Mouse (Mus musculus) MEL (cell line): Measurements from ENCODE around the gene Mgat4c. TPM values are rescaled to one million over a fixed set of nuclear protein-coding genes. Genes with fewer than 3 reads are reported as not detected.

Experiments used
- DNase-seq: peaks from one replicate; pipeline ENCODE4 v3.0.0; 2011; ENCODE audit warnings: low read depth, low spot score
- H3K27ac ChIP-seq: 2 replicates; pipeline ENCODE4 v1.5.1; 2012; ENCODE audit warnings: low read depth, mild to moderate bottlenecking, control low read depth, low read length, moderate library complexity; ENCODE audit not compliant: control insufficient read depth
- H3K27me3 ChIP-seq, 2 experiments: fragments of 150-350 bp in 1 of 2; sonication (generic) in 1 of 2; 2 replicates each; pipeline ENCODE4 v1.6.1; 2012; ENCODE audit warnings: low read length in 2 of 2, mild to moderate bottlenecking in 2 of 2, improper control_type of control experiment in 1 of 2, moderate library complexity in 1 of 2; ENCODE audit not compliant: insufficient read depth in 2 of 2, control insufficient read depth in 1 of 2
- H3K36me3 ChIP-seq, 2 experiments: 2 replicates each; pipeline ENCODE4 v1.6.1; 2012 to 2014; ENCODE audit warnings: low read length in 2 of 2, improper control_type of control experiment in 1 of 2, inconsistent platforms in 1 of 2, mild to moderate bottlenecking in 1 of 2; ENCODE audit not compliant: insufficient read depth in 2 of 2, control insufficient read depth in 1 of 2
- H3K4me1 ChIP-seq, 2 experiments: fragments of 150-350 bp in 1 of 2; sonication (generic) in 1 of 2; 2 replicates each; pipeline ENCODE4 v1.6.1; 2012; ENCODE audit warnings: low read length in 2 of 2, improper control_type of control experiment in 1 of 2, mild to moderate bottlenecking in 1 of 2; ENCODE audit not compliant: insufficient read depth in 2 of 2, control insufficient read depth in 1 of 2
- H3K4me3 ChIP-seq, 2 experiments: fragments of 150-350 bp in 1 of 2; sonication (generic) in 1 of 2; 2 replicates each; pipeline ENCODE4 v1.5.1; 2012; ENCODE audit warnings: low read depth in 2 of 2, low read length in 2 of 2, mild to moderate bottlenecking in 2 of 2, moderate library complexity in 2 of 2, control low read depth in 1 of 2, improper control_type of control experiment in 1 of 2; ENCODE audit not compliant: control insufficient read depth in 1 of 2, insufficient read depth in 1 of 2
- H3K79me2 ChIP-seq: 2 replicates; pipeline ENCODE4 v1.6.1; 2012; ENCODE audit warnings: mild to moderate bottlenecking, low read length, moderate library complexity; ENCODE audit not compliant: control insufficient read depth, poor library complexity, insufficient read depth
- H3K9ac ChIP-seq: 2 replicates; pipeline ENCODE4 v1.6.1; 2012; ENCODE audit warnings: low read depth, mild to moderate bottlenecking, control low read depth, low read length, moderate library complexity; ENCODE audit not compliant: control insufficient read depth, poor library complexity, severe bottlenecking
- H3K9me3 ChIP-seq: fragments of 150-350 bp; sonication (generic); replicated peaks from 2 replicates; pipeline ENCODE4 v1.6.1; 2012; ENCODE audit warnings: mild to moderate bottlenecking, low read length, improper control_type of control experiment, moderate library complexity; ENCODE audit not compliant: insufficient read depth
- CHD1 ChIP-seq: IDR thresholded peaks from 2 replicates; pipeline ENCODE4 v1.6.1; 2012; ENCODE audit warnings: low read depth, mild to moderate bottlenecking, inconsistent platforms, low read length, improper control_type of control experiment
- CHD2 ChIP-seq: IDR thresholded peaks from 2 replicates; pipeline ENCODE4 v1.6.1; 2011; ENCODE audit warnings: low read length, improper control_type of control experiment
- E2F4 ChIP-seq: IDR thresholded peaks from 2 replicates; pipeline ENCODE4 v1.6.1; 2011; ENCODE audit warnings: low read depth, low read length, improper control_type of control experiment, borderline replicate concordance
- ELF1 ChIP-seq: IDR thresholded peaks from 2 replicates; pipeline ENCODE4 v1.6.1; 2014; ENCODE audit warnings: low read depth, mild to moderate bottlenecking, inconsistent platforms, low read length, improper control_type of control experiment, moderate library complexity
- GABPA ChIP-seq: IDR thresholded peaks from 2 replicates; pipeline ENCODE4 v1.6.1; 2012; ENCODE audit warnings: low read depth, mild to moderate bottlenecking, inconsistent platforms, low read length, improper control_type of control experiment, moderate library complexity
- GATA1 ChIP-seq: IDR thresholded peaks from 2 replicates; pipeline ENCODE4 v1.6.1; 2011; ENCODE audit warnings: low read depth, low read length, improper control_type of control experiment
- JUND ChIP-seq: IDR thresholded peaks from 2 replicates; pipeline ENCODE4 v1.6.1; 2011; ENCODE audit warnings: low read depth, mild to moderate bottlenecking, improper control_type of control experiment, low read length
- KAT2A ChIP-seq: conservative IDR thresholded peaks from 2 replicates; pipeline ENCODE4 v1.6.1; 2012; ENCODE audit warnings: low read depth, low read length, improper control_type of control experiment, inconsistent platforms
- MAX ChIP-seq: IDR thresholded peaks from 2 replicates; pipeline ENCODE4 v1.6.1; 2011; ENCODE audit warnings: low read length, improper control_type of control experiment
- MAZ ChIP-seq: IDR thresholded peaks from 2 replicates; pipeline ENCODE4 v1.6.1; 2012; ENCODE audit warnings: low read depth, mild to moderate bottlenecking, inconsistent platforms, low read length, improper control_type of control experiment
- MEF2A ChIP-seq: IDR thresholded peaks from 2 replicates; pipeline ENCODE4 v1.6.1; 2014; ENCODE audit warnings: low read depth, mild to moderate bottlenecking, inconsistent platforms, low read length, improper control_type of control experiment; ENCODE audit not compliant: poor library complexity, insufficient replicate concordance, severe bottlenecking; ENCODE audit errors: extremely low read depth
- MXI1 ChIP-seq: IDR thresholded peaks from 2 replicates; pipeline ENCODE4 v1.6.1; 2011; ENCODE audit warnings: mild to moderate bottlenecking, low read depth, low read length, improper control_type of control experiment
- MYB ChIP-seq: IDR thresholded peaks from 2 replicates; pipeline ENCODE4 v1.6.1; 2011; ENCODE audit warnings: mild to moderate bottlenecking, low read depth, low read length, improper control_type of control experiment
- NELFE ChIP-seq: IDR thresholded peaks from 2 replicates; pipeline ENCODE4 v1.6.1; 2011; ENCODE audit warnings: low read depth, low read length, improper control_type of control experiment
- NRF1 ChIP-seq: IDR thresholded peaks from 2 replicates; pipeline ENCODE4 v1.6.1; 2014; ENCODE audit warnings: low read depth, mild to moderate bottlenecking, inconsistent platforms, low read length, improper control_type of control experiment, moderate library complexity; ENCODE audit not compliant: poor library complexity, insufficient read depth, severe bottlenecking
- POLR2A ChIP-seq, 2 experiments: IDR thresholded peaks; 2 replicates each; pipeline ENCODE4 v1.6.1; 2011 to 2012; ENCODE audit warnings: low read length in 2 of 2, mild to moderate bottlenecking in 2 of 2, control low read depth in 1 of 2, improper control_type of control experiment in 1 of 2, low read depth in 1 of 2, moderate library complexity in 1 of 2; ENCODE audit not compliant: control insufficient read depth in 1 of 2, insufficient read depth in 1 of 2, poor library complexity in 1 of 2
- RCOR1 ChIP-seq: IDR thresholded peaks from 2 replicates; pipeline ENCODE4 v1.6.1; 2012; ENCODE audit warnings: low read depth, mild to moderate bottlenecking, inconsistent platforms, low read length, improper control_type of control experiment
- SIN3A ChIP-seq: IDR thresholded peaks from 2 replicates; pipeline ENCODE4 v1.6.1; 2012; ENCODE audit warnings: low read length, improper control_type of control experiment, inconsistent platforms
- SMC3 ChIP-seq: IDR thresholded peaks from 2 replicates; pipeline ENCODE4 v1.6.1; 2011; ENCODE audit warnings: low read depth, low read length, improper control_type of control experiment
- TAL1 ChIP-seq: IDR thresholded peaks from 2 replicates; pipeline ENCODE4 v1.6.1; 2012; ENCODE audit warnings: mild to moderate bottlenecking, inconsistent platforms, low read length, moderate library complexity, mixed read lengths
- TBP ChIP-seq: IDR thresholded peaks from 2 replicates; pipeline ENCODE4 v1.8.0; 2011; ENCODE audit warnings: low read depth, low read length, improper control_type of control experiment
- UBTF ChIP-seq: IDR thresholded peaks from 2 replicates; pipeline ENCODE4 v1.6.1; 2012; ENCODE audit warnings: low read depth, mild to moderate bottlenecking, inconsistent platforms, low read length, improper control_type of control experiment, moderate library complexity, borderline replicate concordance; ENCODE audit not compliant: insufficient read depth
- USF2 ChIP-seq, 2 experiments: IDR thresholded peaks; 2 replicates each; pipeline ENCODE4 v1.6.1; 2011 to 2012; ENCODE audit warnings: improper control_type of control experiment in 2 of 2, low read length in 2 of 2, borderline replicate concordance in 1 of 2, inconsistent platforms in 1 of 2, low read depth in 1 of 2, mild to moderate bottlenecking in 1 of 2; ENCODE audit not compliant: insufficient read depth in 1 of 2
- ZKSCAN1 ChIP-seq: IDR thresholded peaks from 2 replicates; pipeline ENCODE4 v1.6.1; 2012; ENCODE audit warnings: low read depth, mild to moderate bottlenecking, inconsistent platforms, low read length, improper control_type of control experiment, moderate library complexity
- polyA plus RNA-seq, 2 experiments: library from polyadenylated mRNA; stranded (reverse) in 1 of 2; unstranded in 1 of 2; fragments of >175 nt in 1 of 2; fragments of >200 nt in 1 of 2; gene quantifications; 2 replicates each; pipeline versions ENCODE4 v1.2.1 to v1.2.4; 2012; ENCODE audit warnings: low replicate concordance in 2 of 2, low read depth in 1 of 2; ENCODE audit not compliant: insufficient read length in 2 of 2, insufficient read depth in 1 of 2, missing spikeins in 1 of 2
- total RNA-seq: library from RNA; depleted of rRNA; stranded (reverse); fragments of 300-350 nt; gene quantifications from 2 replicates; pipeline ENCODE4 v1.2.3, GENCODE M21; 2012

The Mgat4c gene
- total and polyA plus RNA-seq, 3 experiments: 0.36 to 3.0 TPM; not detected in 1

DNA sequence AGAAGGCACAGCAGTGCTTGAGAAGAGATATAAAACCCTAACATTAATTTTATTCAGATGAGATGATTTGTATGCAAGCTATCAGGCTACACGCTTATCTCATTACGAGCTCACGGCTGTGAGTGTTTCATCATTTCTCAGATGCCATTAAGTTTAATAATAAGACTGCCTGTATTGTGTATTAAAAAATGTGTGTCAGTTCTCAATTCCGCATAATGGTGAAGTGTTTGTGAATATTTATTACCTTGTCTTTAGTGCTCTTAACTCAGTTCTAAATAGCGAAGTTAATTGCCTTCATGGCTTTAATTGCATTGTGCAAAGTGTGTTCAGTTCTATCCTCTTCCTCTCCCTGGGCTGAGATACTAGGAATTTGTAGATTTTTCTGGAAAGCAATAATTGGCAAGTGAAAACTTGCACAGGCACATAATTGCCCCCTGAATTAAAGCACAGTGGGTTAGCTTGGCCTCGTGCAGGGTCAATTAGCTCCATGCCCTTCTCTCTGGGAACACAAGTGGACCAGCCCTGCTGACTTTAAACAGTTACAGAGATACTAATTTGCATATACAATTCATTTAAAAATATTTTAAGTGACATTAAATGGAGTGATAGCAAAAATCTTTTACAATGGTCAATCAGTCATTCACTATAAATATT lies 557.4 kb downstream of the Mgat4c start:
- no peaks in the 10 kb centered on the region for H3K4me1 ChIP-seq
- DNase-seq: no peak
- H3K4me3 ChIP-seq: no peak overlapping the region
- H3K9me3 ChIP-seq: no peaks in the 10 kb centered on the region
- no peak overlapping the region for H3K9ac ChIP-seq
- no peak overlapping the region for H3K27ac ChIP-seq
- no peaks in the 10 kb centered on the region for H3K27me3 ChIP-seq
- no peaks in the 10 kb centered on the region for H3K79me2 ChIP-seq
- TF ChIP-seq CHD1 (no peak), TAL1 (no peak), KAT2A (no peak), POLR2A (IDR thresholded peaks at IDR 0.05; ENCODE audit: control insufficient read depth in 1 of 2, insufficient read depth in 1 of 2, low read depth in 1 of 2, low read length in 2 of 2, poor library complexity in 1 of 2) (no peak), SMC3 (no peak), UBTF (no peak), NRF1 (no peak), CHD2 (no peak), ZKSCAN1 (no peak), TBP (no peak), MAX (no peak), GABPA (no peak), JUND (no peak)
- TF ChIP-seq, all 39 proteins: peak for 0
- H3K36me3 ChIP-seq: no peaks in the 10 kb centered on the region

- no peak overlapping the region for H3K9ac ChIP-seq
- TF ChIP-seq MAZ: no peak
- no peak for TF ChIP-seq NELFE
- no peak for TF ChIP-seq MEF2A
- no peak for TF ChIP-seq MYB
- no peak for TF ChIP-seq MXI1
- no peak for TF ChIP-seq E2F4
- TF ChIP-seq ELF1: no peak
- no peak for TF ChIP-seq POLR2A (IDR thresholded peaks at IDR 0.05; ENCODE audit: control insufficient read depth in 1 of 2, insufficient read depth in 1 of 2, low read depth in 1 of 2, low read length in 2 of 2, poor library complexity in 1 of 2)
- TF ChIP-seq USF2 (IDR thresholded peaks at IDR 0.05; ENCODE audit: borderline replicate concordance in 1 of 2, insufficient read depth in 1 of 2, low read depth in 1 of 2, low read length in 2 of 2): no peak
- no peak for TF ChIP-seq NRF1
- no peak for TF ChIP-seq RCOR1
- no peak for TF ChIP-seq GATA1
- no peak for TF ChIP-seq SIN3A
- TF ChIP-seq KAT2A: no peak
- TF ChIP-seq TAL1: no peak
- TF ChIP-seq, all 39 proteins: peak for 0
Observed at GRCm38 (mm10) chr10:102243897-102244296, 562.6 kb downstream of the Mgat4c start.

More at GRCm38 (mm10) chr10:102243897-102244296, 562.6 kb downstream of the Mgat4c start:
- DNase-seq: no peak
- Histone ChIP-seq H3K9me3 (no peaks in the 10 kb centered on the region), H3K27ac (no peak overlapping the region), H3K27me3 (no peaks in the 10 kb centered on the region), H3K4me3 (no peak overlapping the region), H3K4me1 (no peaks in the 10 kb centered on the region), H3K79me2 (no peaks in the 10 kb centered on the region), H3K36me3 (no peaks in the 10 kb centered on the region)
